Mouse (Mus musculus): ENCODE measurements at regions not wholly inside any gene's neighbourhood (a gene's known extent, or its start where the extent isn't known, plus 50 kb on each side); places are given as distances from the start of the nearest gene placed in this dataset.

DNA sequence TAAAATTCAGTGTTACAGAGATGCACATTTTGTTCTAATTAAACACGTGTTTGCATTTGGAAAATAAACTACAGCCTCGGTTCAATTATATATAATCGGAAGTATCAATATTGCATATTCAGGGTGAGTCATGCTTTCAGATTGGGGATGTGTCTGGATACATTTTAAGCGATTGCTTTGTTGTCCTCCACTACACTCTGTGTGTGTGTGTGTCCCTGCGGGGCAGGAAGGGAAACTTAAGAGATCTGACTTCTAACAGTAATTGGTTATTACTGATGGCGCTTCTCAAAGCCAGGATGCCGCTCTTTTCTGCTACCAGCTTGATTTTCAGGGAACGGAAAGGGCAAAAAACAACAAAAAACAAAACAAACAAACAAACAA lies 409.3 kb downstream of the Rnd3 start:
- intact Hi-C loops (cut with DNase I; ENCODE audit: low total_unique reads), result no loop called here
- no peak for DNase-seq

DNA sequence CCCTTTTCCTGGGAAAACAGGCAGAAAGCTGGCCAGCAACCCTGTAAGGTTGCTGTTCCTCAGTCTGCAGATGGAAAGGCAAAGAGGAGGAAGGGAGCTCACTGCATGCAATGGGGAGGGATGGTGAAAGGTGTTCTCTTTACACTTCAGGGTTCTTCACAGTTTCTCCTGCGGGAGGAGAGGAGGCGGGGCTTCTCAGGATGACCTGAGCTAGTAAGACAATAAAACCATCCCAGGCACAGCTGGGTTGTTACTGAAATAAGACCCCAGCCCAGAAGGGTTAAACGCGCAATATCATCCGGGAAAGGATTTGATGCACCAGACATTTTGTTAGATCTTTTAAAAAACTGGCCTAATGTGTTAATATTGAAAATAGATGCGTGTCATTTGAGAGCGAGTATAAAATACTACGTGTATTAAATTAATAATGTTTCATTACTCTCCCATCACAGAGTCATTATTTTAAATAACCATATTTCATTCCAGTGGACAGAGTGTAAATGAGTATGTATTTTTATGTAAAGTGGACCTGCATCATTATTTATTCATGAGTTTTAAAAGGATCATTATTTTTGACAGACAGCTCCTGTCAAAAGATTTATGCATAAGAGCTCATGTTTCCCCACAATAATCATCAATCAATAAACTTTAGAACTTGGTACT lies 409.8 kb downstream of the Rnd3 start:
- DNase-seq, result no peak
- intact Hi-C loops (cut with DNase I; ENCODE audit: low total_unique reads), result no loop called here

DNA sequence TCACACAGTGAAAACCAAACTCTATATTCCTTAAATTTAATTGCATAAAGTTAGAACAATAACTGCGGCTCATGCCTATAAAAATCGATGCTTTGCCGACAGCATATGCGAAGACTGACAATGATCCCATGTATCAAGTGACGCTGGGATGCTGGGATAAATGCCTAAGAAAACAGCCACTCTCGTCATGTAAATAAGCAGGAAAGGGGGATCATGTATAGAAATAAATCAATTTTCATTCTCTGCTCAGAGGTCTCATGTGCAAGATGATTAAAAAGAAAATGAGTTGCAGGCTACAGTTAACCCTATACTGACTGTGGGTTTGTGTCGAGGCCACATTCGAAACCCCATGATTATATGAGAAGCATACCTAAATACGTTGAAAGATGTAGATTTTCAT lies 411.2 kb downstream of the Rnd3 start:
- no peak for DNase-seq
- intact Hi-C loops (cut with DNase I; ENCODE audit: low total_unique reads), result no loop called here

DNA sequence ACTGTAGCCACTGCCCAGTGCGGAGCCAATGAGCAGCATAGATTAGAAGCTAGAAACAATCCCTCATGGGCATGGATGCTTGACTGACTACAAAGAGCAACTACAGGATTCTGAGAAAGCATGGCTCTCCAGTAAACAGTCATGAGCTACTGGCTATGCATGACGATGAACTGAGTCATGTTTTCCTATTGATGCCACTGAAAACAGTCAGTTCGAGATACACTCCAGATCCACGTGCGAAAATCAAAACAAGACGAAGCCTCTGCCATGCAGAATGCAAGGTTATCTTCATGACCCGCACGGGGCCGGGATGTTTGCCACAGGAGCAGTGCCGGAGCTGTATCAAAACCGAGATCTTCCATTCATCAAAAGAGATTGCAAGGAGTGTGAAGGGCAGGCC lies 413.9 kb downstream of the Rnd3 start:
- DNase-seq, result no peak
- intact Hi-C loops (cut with DNase I; ENCODE audit: low total_unique reads), result no loop called here

DNA sequence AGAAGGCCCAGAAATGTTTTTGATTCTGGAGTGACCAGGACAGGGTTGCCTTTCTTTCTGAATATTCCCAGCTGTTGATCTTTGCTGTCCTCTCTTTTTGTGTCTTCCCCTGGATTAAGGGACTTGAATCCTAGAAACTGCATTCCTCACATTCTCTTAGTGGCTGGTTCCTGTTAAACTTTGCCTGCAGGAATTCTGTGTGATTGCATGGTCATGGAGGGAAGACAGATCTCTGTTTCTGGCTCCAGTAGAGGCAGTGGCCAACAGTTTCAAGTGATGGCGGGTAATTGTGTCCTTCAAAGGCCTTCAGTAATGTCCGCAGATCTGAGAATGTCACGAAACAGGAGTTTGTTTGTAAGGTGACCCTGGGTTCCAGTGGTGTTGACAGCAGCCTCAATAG lies 410.1 kb upstream of the Mmadhc start:
- DNase-seq, result no peak
- intact Hi-C loops (cut with DNase I; ENCODE audit: low total_unique reads), result no loop called here

DNA sequence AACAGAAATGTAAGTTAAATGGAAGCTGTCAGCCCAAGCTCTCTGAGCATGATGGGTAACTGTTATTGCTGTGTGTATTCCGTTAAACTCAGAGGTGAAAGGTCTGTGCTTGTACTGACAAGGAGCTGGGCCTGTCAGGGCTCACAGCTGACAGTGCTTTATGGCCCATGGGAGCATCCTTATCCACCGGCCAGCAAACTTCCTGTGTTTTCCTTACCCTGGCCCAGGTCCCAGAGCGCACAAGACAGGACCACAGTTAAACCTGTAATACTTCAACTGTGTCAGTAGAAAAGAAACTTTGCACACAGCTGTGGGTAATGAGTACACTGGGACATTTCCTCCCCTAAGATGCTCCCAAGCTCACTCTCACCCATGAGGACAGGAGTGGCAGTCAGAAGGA lies 407.7 kb upstream of the Mmadhc start:
- intact Hi-C loops (cut with DNase I; ENCODE audit: low total_unique reads), result no loop called here
- DNase-seq, result peak; percentile 40

DNA sequence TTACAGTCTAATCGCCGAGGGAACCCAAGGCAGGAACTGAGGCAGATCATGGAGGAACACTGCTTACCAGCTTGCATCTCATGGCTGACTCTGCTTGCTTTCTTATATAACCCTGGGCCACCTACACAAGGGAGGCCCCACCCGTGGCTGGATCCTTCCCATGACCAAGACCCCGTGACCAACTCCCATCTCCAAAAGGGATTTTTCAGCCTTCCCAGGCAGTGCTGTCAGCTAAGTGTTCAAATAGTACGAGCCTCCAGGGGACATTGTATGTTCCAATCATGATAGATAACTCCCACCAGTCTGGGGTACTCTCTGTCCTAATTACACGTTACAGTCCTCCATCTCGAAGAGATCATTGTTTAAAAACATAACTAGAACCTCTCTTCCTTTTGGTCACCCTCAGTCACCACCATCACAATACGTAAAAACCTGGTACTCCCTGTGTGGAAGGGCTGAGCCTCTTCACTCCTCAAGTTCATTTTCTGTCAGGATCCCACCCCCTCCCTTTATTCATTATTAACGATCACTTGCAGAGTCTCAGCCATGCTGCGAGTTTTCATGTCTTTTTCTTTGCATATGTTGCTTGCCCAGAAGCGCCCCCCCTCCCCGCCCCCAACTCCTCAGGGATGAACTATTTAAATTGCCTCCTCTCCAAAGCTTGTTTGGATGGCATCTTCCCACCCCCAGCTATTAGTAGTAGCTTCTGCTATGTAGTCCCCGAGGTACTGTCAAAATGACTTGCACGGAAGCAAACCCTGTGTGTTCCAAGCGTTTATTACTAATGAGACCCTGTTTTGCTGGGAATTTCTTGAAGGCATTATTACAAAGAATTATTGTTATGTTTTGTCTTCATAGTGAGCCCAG lies 406.2 kb upstream of the Mmadhc start:
- intact Hi-C loops (cut with DNase I; ENCODE audit: low total_unique reads), result no loop called here

DNA sequence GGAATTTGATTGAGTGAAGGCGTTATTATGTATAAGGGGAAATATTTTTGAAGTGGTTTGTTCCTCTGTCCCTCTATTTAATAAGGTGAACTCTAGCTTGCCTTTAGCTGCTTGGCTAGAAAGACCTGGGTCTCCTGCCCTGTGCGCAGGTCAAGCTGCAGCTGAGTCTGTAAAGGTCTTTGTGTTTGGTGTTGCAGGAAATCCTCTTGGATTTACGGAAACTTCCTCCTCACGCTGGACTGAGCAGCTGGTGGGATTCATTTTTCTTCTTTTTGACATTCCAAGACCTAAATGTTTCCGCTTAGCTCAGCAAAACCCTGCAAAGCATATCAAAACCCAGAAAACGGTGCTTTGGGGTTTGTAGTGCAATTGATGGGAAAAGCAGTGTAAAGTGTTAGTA lies 402.2 kb upstream of the Mmadhc start:
- intact Hi-C loops (cut with DNase I; ENCODE audit: low total_unique reads), result no loop called here
- DNase-seq, result no peak

More for the DNA sequence above, 406.2 kb upstream of the Mmadhc start:
- no peak for DNase-seq

DNA sequence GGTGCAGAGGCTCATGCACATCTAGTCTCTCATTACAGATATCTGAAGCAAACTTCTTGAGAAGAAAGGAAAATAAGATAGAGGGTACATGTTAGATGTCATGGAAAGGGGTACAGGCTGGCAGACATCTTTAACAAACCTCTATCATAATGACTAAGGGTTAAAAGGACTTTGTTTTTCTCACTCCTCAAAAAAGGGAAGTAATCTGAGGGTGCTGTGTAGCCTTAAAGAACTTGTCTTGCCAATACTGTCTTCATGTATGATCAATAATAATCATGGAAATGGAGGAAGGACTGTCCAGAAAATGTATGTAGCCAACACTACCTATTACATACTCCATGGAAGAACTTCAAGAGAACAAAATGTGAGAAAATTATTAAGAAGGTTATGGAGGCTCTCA lies 400.0 kb upstream of the Mmadhc start:
- no peak for DNase-seq
- intact Hi-C loops (cut with DNase I; ENCODE audit: low total_unique reads), result no loop called here

DNA sequence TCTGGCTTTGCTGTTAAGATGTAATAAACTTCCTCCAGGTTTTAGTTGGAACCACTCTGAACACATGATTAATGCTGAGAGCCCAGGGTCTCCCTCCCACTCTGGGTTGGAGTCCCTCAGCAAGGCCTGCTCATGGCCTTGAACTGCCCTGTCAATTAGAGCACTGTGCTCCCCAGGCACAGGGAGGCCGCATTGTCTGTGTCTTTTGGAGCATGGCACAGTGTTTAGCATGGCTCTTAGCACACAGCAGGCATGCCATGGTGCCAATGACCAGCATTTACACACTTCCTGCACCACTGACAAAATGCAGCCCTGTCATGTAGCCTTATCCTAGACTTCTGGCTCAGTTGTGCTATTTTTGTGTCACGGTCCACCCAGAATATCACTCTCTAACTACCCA lies 398.2 kb upstream of the Mmadhc start:
- intact Hi-C loops (cut with DNase I; ENCODE audit: low total_unique reads), result no loop called here
- no peak for DNase-seq

DNA sequence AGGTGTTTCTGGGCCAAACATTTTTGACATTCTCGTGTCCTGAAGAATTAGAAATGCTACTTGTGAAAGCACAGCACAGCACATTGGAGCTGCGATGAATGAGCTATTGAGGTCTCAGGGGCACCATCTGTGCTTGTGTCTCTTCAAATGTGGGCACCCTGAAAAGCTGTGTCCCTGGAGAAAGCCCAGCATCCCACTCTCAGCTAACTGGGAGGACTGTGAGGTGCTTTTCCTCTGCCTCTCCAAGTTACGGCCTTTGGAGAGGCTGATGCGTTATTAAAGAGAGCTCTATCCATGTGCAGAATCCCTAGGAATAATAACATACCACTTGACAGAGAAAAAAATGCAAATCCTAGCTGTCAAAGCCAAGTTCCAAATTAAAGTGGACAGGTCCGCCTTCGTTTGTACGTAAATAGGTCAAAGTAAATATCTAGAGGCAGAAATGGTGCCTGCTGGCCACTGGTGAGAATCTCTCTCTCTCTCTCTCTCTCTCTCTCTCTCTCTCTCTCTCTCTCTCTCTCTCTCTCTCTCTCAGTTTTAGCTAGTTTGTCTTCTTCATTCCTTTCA lies 397.3 kb upstream of the Mmadhc start:
- intact Hi-C loops (cut with DNase I; ENCODE audit: low total_unique reads), result no loop called here
- DNase-seq, result no peak

DNA sequence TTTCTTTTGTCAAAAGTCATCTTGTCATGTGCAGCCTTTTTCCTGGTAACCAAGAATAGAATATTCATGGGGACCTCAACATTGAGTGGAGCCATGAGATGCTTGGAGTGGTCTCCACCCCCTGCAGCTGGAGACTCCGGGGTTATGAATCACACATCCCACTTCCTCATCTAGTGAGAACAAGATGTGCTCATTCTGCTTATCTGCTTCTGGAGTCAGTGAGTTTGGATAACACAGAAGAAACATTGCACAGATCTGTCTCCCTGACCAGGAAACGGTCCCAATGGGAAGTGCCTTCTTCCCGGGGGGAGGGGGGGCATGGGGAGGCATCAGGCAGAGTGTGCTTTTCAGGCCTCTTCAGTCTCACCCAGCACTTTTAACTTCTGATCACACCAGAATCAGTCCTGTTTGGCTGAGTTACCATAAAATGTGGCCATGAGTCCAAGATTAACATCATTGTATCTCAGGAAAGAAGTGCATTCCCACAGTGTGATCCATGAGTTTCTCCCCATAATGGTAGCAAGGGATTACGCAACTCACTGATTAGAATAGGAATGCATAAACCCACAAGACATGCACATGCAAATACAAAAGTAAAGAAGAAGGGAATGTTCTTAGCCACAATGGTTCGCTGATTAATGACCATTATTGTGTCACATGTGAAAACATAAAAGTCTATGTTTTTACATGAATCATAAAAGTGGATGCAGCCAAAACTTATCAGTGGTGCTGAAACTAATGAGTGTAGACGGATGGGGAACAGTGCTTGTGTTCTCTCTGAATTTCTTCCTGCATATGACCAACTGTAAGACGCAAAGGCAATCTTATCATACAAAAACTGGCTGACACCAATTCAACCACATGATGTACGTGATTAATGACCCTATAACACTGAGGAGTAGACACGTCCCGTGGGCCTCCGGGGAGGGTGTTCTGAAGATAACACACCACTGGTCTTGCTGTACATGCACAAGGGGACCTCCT lies 393.8 kb upstream of the Mmadhc start:
- DNase-seq, result peak; percentile 11
- intact Hi-C loops (cut with DNase I; ENCODE audit: low total_unique reads), result no loop called here

DNA sequence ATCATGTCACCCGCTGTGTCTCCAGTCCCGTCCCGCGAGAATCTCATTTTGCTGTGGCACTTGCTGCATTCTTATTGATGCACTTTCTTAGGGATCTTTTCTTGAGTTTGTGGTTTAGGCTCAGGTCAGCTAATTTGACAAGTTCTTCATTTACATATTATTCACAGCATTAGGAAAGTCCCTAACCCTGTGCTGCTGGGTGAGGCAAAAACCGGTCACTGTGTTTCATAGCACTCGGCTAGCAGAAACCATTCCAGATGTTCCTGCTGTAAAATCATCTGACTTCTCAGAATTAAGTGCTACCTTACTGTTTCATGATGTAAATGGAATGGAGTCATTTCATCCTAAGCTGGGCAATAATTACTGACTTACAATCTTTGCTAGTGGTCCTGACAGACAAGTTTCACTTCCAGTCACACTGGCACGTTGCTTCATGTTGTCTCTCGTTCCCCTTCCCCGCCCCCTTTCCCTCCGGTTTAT lies 391.1 kb upstream of the Mmadhc start:
- DNase-seq, result no peak
- intact Hi-C loops (cut with DNase I; ENCODE audit: low total_unique reads), result no loop called here

DNA sequence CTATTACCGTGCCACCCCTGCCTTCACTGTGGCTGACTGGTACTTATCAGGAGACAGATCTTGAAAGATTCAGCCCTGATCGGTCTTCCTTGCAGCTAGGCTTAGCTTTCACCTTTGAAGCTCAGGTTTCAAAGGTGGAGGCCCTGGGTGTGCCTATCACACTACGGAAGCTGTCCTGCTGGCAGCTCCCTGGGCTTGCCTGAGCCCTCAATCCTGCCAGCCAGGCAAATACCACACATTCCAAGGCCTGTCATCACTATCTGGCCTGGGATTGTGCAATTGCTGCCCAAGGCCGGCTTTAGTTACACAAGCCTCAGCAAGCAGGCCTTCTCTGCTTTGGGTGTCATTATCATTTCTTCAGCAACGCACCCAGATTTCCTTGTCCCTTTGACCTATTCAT lies 390.6 kb upstream of the Mmadhc start:
- DNase-seq, result peak; percentile 39

DNA sequence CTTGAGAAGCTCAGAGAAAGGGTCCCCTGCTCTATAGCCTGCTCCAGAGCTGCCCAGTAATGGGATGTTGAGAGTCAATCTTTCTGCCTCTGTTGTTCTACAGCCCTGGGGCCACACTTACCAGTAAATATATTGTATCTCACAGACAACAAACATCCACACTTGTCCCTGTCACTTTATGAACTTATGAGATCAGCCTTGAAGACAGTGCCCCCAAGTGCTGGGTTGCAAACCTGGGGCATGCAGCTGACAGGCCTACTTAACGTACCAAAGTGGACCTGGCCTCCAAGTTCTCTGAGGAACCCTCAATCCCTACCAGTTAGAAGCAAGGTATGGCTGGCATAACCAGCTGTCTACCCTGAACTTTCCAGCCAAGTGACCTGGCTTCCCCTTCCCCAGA lies 380.9 kb upstream of the Mmadhc start:
- intact Hi-C loops (cut with DNase I; ENCODE audit: low total_unique reads), result no loop called here

More for the DNA sequence above, 390.6 kb upstream of the Mmadhc start:
- intact Hi-C loops (cut with DNase I; ENCODE audit: low total_unique reads), result no loop called here

DNA sequence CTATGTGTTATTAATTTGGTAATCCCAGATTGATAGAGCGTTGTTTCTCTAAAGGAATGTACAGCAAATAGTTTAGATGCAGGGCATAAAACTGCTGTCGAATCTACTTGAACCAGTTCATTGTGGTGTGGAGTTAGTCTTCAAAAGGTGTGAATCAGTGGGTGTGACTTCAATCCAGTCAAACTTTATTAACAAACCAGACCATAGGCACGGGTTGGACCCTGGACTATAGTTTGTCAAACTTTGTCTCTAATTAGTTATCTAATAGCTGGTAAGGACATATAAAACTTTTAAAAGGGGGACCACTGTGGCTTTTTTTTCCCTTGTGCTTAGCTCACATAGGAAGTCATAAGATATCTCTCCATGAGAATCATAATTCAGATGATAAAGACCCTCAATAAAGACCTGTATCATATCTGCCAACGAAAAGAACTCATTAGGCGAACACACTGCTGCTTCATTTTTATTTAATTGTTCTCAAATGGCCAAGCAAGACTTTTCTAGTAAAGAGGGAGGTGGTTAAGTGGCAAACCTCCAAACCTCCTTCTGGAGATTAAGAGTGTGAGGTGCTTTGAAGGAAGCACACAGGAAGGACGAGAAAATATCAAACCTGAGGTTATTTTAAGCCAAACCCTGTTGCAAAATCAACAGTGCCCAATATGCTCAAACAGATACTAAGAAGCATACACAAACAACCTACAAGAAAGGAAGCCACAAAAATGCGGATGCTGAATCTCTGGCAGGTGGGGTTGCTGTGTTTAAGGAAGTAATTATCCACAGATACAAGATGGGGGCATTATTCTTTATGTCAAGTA lies 379.3 kb upstream of the Mmadhc start:
- intact Hi-C loops (cut with DNase I; ENCODE audit: low total_unique reads), result no loop called here
- no peak for DNase-seq

More for the DNA sequence above, 380.9 kb upstream of the Mmadhc start:
- DNase-seq, result no peak

DNA sequence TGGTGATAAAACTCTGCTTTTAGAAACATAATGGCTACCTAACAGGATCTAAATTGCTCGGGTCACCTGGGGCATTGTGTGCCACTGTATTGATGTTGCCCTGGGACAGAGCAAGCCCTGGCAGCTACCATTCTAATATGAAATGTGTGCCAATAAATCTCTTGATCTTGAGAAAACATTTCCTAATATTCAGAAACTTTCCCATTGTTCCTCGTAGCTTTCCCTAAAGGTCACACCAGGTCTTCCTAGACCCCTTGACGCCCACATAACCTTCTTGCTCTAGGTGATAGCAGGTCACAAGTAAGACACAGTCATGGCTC lies 378.2 kb upstream of the Mmadhc start:
- DNase-seq, result no peak

DNA sequence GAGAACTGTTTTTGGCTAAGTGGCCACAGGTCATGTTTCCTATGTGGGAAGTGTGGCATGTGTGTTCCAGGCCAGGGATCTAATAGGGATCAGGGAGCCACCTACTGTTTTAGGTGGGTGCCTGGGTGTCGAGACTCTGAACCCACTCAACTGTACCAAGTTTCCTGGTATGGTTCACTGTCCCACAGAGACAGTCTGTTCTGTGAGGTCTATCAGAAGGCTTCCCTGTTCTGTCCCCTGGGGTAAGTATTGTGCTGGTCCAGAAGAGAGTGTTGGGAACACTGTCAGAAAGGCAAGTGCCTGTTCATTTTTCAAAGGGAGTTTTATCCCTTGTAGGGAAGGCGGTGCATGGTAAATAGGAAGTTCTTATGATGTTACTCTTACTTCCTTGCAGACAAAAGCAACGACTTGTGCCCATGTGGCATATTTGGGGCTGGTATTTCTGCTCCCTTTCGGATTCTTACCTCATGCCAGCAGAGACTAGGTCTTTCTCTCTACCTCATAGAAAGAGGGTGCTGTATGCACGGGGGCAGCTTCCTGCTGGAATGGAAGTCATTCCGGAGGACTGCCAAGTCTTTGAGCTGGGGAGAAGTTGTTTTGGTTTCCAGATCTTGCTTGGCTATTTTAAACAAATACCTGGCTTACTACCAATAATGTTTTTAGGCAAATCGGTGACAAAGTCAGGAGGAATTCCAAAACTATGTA lies 377.7 kb upstream of the Mmadhc start:
- no peak for DNase-seq
- intact Hi-C loops (cut with DNase I; ENCODE audit: low total_unique reads), result no loop called here

More for the DNA sequence above, 378.2 kb upstream of the Mmadhc start:
- intact Hi-C loops (cut with DNase I; ENCODE audit: low total_unique reads), result no loop called here
